Mouse (Mus musculus): Measurements from ENCODE around the gene Rab11fip4. TPM values are rescaled to one million over a fixed set of nuclear protein-coding genes. Genes with fewer than 3 reads are reported as not detected.
A peak's percentile ranks its signal among the peaks of the same experiment; 100 is the strongest.

Gene Rab11fip4
- polyA plus RNA-seq, 1 experiment from 2014 or later, result 7.7 TPM

DNA sequence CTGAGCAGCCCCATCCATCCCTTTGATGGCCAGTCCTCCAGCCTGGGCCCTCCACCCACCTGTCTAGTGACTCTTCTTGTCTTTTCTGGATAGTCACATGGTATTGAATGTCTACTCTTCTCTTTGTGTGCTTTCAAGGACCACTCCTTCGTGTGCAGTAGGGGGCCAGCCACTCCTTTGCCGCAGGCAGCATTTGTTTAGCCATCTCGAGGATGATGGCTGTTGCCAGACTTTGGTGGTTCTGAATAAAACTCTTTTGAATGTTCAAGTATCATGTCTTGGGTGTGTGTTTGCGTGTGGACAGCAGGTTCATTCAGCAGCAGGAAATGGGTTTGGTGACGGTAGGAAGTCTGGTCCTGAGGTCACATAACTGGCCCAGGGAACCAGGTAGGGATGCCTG lies 140.5 kb downstream of the Rab11fip4 start:
- ATAC-seq (ENCODE audit: insufficient number of reproducible peaks, insufficient read depth, low FRiP score, low TSS enrichment, low read depth), result no peak
- no peak overlapping the region for H3K9ac ChIP-seq
- H3K27me3 ChIP-seq, result no peaks in the 10 kb centered on the region
- no peaks in the 10 kb centered on the region; the same call in 1 of the 2 replicates for H3K36me3 ChIP-seq
- no peaks in the 10 kb centered on the region for H3K9me3 ChIP-seq
- no peak overlapping the region for H3K4me2 ChIP-seq
- H3K4me3 ChIP-seq, result no peak overlapping the region
- no peak overlapping the region for H3K27ac ChIP-seq
- peaks cover 11% of the 10 kb centered on the region for H3K4me1 ChIP-seq
- WGBS, result 87% methylated on average over 5 of the region's 5 CpGs

GRCm38 (mm10) chr11:79733013-79733412 lies 142.0 kb downstream of the Rab11fip4 start:
- no peak for ATAC-seq (ENCODE audit: insufficient number of reproducible peaks, insufficient read depth, low FRiP score, low TSS enrichment, low read depth)
- Histone ChIP-seq H3K36me3 (no peaks in the 10 kb centered on the region; the same call in 1 of the 2 replicates), H3K4me3 (no peak overlapping the region), H3K4me2 (no peak overlapping the region), H3K9ac (no peak overlapping the region), H3K27me3 (no peaks in the 10 kb centered on the region), H3K9me3 (no peaks in the 10 kb centered on the region), H3K27ac (no peak overlapping the region), H3K4me1 (peaks cover 26% of the 10 kb centered on the region)
- WGBS, result 91% methylated on average over 6 of the region's 6 CpGs

- Histone ChIP-seq H3K4me2 (no peak overlapping the region), H3K36me3 (no peaks in the 10 kb centered on the region), H3K9ac (no peak overlapping the region), H3K4me1 (peaks cover 32% of the 10 kb centered on the region), H3K27ac (no peak overlapping the region), H3K4me3 (no peak overlapping the region), H3K27me3 (no peaks in the 10 kb centered on the region), H3K9me3 (no peaks in the 10 kb centered on the region)
- 84% methylated on average over 15 of the region's 15 CpGs for WGBS
- no peak; the same call in 1 of the 2 replicates for ATAC-seq (ENCODE audit: insufficient number of reproducible peaks, insufficient read depth, low FRiP score, low TSS enrichment, low read depth)
Measured at GRCm38 (mm10) chr11:79736232-79737006, 145.4 kb downstream of the Rab11fip4 start.

GRCm38 (mm10) chr11:79737126-79737697 lies 146.2 kb downstream of the Rab11fip4 start:
- Histone ChIP-seq H3K4me2 (no peak overlapping the region), H3K27me3 (no peaks in the 10 kb centered on the region), H3K36me3 (no peaks in the 10 kb centered on the region), H3K4me3 (no peak overlapping the region), H3K4me1 (peaks cover 32% of the 10 kb centered on the region), H3K9me3 (no peaks in the 10 kb centered on the region), H3K9ac (0 out of 2 replicates have a peak overlapping the region, but pooled peaks have one; percentile 21), H3K27ac (no peak overlapping the region; the same call in 1 of the 2 replicates)
- 63% methylated on average over 12 of the region's 12 CpGs for WGBS
- no peak for ATAC-seq (ENCODE audit: insufficient number of reproducible peaks, insufficient read depth, low FRiP score, low TSS enrichment, low read depth)

GRCm38 (mm10) chr11:79737865-79738502 lies 147.0 kb downstream of the Rab11fip4 start:
- H3K9me3 ChIP-seq, result no peaks in the 10 kb centered on the region
- H3K27me3 ChIP-seq, result no peaks in the 10 kb centered on the region
- no peak for ATAC-seq (ENCODE audit: insufficient number of reproducible peaks, insufficient read depth, low FRiP score, low TSS enrichment, low read depth)
- no peak overlapping the region for H3K9ac ChIP-seq
- WGBS, result 89% methylated on average over 6 of the region's 6 CpGs
- H3K4me2 ChIP-seq, result no peak overlapping the region
- peak overlapping the region; percentile 83 for H3K27ac ChIP-seq
- H3K36me3 ChIP-seq, result no peaks in the 10 kb centered on the region
- no peak overlapping the region for H3K4me3 ChIP-seq
- peaks cover 32% of the 10 kb centered on the region for H3K4me1 ChIP-seq

DNA sequence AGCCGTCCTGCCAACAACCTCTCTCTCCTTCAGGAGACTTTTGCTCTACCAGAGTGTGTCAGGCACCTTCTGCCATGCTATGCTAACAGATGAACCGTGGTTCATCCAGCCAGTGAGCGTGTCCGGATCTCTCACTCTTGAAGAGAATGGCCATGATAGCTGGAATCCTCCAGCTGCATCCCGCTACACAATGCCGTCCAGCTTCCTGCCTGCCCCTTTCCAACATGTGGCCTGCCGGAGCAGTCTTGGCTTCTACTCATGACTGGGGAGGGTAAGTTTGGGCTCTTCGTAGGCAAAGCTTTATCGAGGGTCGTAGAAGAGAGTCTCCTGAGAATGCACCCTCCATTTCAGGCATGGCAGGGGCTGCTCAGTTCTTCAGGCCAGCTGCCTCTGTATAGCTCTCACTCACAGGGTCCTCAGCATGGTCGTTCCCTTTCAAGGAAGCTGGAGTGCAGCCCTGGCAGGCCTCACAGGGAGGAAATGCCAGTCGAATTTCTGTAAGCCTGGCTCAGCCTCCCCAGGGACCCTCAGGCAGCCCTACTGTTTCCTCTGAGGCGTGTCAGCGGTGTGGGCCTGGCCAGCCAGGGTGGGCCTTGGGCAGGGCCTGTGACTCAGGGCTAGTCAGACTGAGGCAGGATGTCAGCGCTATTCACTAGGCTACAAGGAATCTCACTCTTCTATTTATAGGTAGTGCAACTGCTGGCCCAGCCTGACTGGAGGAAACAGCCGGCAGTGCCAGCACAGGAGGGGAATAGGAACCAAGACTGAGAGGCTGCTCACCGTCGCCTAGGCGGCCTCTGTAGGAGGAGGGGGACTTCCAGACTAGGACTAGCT lies 147.9 kb downstream of the Rab11fip4 start:
- WGBS, result 62% methylated on average over 19 of the region's 19 CpGs
- peak; percentile 71 for ATAC-seq (ENCODE audit: insufficient number of reproducible peaks, insufficient read depth, low FRiP score, low TSS enrichment, low read depth)
- H3K36me3 ChIP-seq, result no peaks in the 10 kb centered on the region
- H3K4me2 ChIP-seq, result no peak overlapping the region
- no peaks in the 10 kb centered on the region for H3K27me3 ChIP-seq
- H3K9ac ChIP-seq, result peak overlapping the region; percentile 46
- H3K4me1 ChIP-seq, result peaks cover 32% of the 10 kb centered on the region
- H3K9me3 ChIP-seq, result no peaks in the 10 kb centered on the region
- no peak overlapping the region for H3K4me3 ChIP-seq
- H3K27ac ChIP-seq, result peak overlapping the region; percentile 83

- Histone ChIP-seq H3K4me2 (no peak overlapping the region), H3K9me3 (no peaks in the 10 kb centered on the region), H3K27me3 (no peaks in the 10 kb centered on the region), H3K27ac (no peak overlapping the region), H3K9ac (no peak overlapping the region), H3K36me3 (no peaks in the 10 kb centered on the region), H3K4me3 (no peak overlapping the region), H3K4me1 (peaks cover 32% of the 10 kb centered on the region)
- 83% methylated on average over 10 of the region's 10 CpGs for WGBS
- 0 out of 2 replicates have a peak, but pooled peaks have one; percentile 43 for ATAC-seq (ENCODE audit: insufficient number of reproducible peaks, insufficient read depth, low FRiP score, low TSS enrichment, low read depth)
Measured at GRCm38 (mm10) chr11:79740740-79741512, 149.9 kb downstream of the Rab11fip4 start.

DNA sequence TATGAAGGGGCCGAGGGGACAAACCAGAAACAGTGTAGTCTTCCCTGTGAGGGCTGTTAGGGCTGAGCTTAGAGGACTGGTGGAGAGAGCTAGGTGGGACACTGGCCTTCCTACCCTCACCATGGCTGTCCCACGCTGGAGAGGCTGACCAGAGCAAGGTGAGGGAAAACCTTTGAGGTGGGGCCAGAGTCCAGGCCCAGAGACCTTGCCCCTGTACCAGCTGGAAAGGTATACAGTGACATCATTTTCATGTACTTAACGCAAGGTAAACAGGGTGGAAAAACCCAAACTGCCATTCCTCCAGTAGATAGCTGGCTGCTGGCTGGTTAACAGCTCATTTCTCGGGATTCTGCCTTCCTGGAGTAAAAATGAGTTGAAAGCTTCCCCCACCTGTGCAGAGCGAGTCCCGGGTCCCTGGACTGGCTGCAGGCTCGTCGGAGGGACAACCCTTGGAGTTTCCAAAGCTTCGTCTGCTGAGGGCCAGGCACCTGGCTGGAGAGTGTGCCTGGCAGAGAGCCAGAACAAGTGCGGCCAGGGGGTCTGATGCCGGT lies 155.6 kb downstream of the Rab11fip4 start:
- no peak overlapping the region for H3K27ac ChIP-seq
- H3K4me3 ChIP-seq, result no peak overlapping the region
- H3K36me3 ChIP-seq, result no peaks in the 10 kb centered on the region
- no peak overlapping the region for H3K4me2 ChIP-seq
- no peak for ATAC-seq (ENCODE audit: insufficient number of reproducible peaks, insufficient read depth, low FRiP score, low TSS enrichment, low read depth)
- WGBS, result 85% methylated on average over 11 of the region's 11 CpGs
- H3K4me1 ChIP-seq, result no peaks in the 10 kb centered on the region
- H3K27me3 ChIP-seq, result no peaks in the 10 kb centered on the region
- no peak overlapping the region for H3K9ac ChIP-seq
- H3K9me3 ChIP-seq, result no peaks in the 10 kb centered on the region
